Mouse (Mus musculus) layer of hippocampus, adult 2 months (tissue): ENCODE data around the gene Spindoc. TPM values are rescaled to one million over a fixed set of nuclear protein-coding genes. Genes with fewer than 3 reads are reported as not detected.
"Not testable (repeated sequence)": the region's sequence is repeated elsewhere in the genome, so short reads cannot be mapped to it uniquely, and the experiment has no call there.

Source experiments
- DNase-seq, 2 experiments: peaks; one replicate each; pipeline ENCODE4 v3.0.0; 2022; ENCODE audit warnings: low spot score in 2 of 2
- H3K27ac ChIP-seq: fragments of 200-600 bp; 2 replicates; pipeline ENCODE4 v1.8.1; 2022
- H3K4me3 ChIP-seq: fragments of 200-600 bp; 2 replicates; pipeline ENCODE4 v1.8.1; 2022; ENCODE audit warnings: mild to moderate bottlenecking
- CTCF ChIP-seq: fragments of 200-600 bp; conservative IDR thresholded peaks from 2 replicates; pipeline ENCODE4 v1.8.1; 2022; ENCODE audit warnings: antibody characterized with exemption, mild to moderate bottlenecking, moderate library complexity
- total RNA-seq, 2 experiments: library from RNA; stranded (reverse); gene quantifications; 2 replicates each; pipeline ENCODE4 v1.2.3; 2021

The Spindoc gene
- total RNA-seq, 2 experiments from 2014 or later, result 30.2 to 31.7 TPM

DNA sequence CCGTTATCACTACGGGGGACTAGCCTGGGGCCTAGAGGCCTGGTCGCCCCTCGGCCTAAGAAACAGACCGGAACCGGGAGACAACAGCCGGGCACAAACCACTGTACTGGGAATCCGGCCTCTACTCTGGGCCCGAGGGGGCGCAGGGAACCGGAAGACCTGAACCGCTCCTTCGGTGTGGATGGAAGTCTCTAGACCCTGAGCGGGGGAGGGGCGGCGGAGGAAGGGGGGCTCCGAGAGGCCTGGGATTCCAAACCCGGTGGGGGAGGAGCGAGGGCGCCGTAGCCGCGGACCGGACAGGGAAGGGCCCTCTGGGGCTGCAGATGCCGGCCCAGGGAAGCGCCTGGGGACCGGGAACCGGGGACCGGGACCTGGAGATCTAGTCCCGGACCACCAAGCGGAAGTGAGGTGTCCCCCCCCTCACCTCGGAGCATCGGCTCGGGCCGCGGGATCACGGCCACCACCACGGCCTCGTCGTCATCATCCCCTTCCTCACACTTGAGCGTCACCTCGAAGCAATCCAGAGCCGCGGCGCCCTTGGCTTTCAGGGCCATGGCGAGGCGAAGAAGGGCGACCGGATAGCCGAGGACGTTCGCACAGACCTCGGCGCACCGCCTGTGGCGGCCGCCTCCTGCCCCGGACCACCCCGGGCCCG is 419 bp downstream of the Spindoc start:
- no peak for TF ChIP-seq CTCF
- Histone ChIP-seq H3K27ac (peak overlapping the region; percentile 92), H3K4me3 (peak overlapping the region; percentile 96)
- peak; percentile 32 to 47 for DNase-seq

DNA sequence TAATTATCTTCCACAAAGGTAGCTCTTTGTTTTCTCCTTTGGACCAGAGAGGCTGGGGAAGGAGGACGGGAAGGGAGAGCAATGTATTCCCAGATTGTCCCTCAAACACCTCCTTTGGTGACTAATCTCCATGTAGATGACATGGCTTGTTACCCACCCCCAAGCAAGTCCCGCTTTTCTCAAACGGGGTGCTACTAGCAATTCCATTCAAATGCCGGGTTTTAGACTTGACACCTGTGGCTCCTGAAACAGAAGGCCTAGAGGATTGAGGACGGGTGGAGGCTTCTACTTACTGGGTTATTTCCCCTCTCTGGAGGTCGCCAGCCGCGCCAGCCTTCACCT is 917 bp downstream of the Spindoc start:
- peak in 1 of 2 experiments; percentile 5 for DNase-seq
- H3K27ac ChIP-seq, result peak overlapping the region; percentile 92
- peak overlapping the region; percentile 96 for H3K4me3 ChIP-seq
- no peak for TF ChIP-seq CTCF

DNA sequence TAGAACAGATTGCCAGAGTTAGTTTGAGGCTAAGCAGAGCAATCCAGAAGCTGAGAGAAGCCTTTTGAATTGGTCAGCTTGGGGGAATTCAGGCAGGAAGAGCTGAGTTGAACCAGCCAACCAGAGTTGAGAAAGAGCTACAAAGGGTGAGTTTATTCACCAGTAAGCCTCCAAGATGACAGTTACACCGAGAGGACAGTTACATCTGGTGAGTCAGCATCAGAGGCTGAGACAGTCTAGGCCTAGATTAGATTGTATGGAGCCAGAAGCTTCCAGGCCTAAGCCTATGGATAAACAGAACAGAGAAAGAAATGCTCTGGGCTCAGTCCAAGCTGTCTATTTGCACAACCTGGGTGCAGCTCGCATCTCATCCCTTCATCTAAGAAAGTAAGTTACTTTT is 5.2 kb downstream of the Spindoc start:
- H3K4me3 ChIP-seq, result no peak overlapping the region
- no peak overlapping the region for H3K27ac ChIP-seq
- DNase-seq, result no peak
- TF ChIP-seq CTCF, result no peak

DNA sequence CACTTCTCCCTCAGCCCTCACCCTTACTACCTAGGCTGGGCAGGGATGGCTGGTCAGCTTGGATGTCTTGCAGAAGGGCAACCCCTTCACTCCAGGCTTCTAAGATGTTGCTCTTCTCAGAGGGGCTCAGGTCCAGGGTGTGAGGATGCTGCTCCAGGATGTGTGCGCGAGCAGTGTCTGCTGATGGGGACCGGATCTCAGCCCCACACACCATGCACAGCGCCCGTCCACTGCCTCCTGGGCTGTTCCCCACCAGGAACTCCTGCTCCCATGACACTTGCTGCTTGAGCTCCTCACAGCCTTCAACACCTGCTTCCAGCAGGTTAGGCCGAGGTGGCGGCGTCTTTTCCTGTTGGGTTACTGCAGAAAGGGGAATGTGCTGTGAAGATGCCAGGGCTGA is 8.3 kb downstream of the Spindoc start:
- Histone ChIP-seq H3K27ac (no peak overlapping the region), H3K4me3 (no peak overlapping the region)
- no peak for TF ChIP-seq CTCF
- DNase-seq, result no peak

DNA sequence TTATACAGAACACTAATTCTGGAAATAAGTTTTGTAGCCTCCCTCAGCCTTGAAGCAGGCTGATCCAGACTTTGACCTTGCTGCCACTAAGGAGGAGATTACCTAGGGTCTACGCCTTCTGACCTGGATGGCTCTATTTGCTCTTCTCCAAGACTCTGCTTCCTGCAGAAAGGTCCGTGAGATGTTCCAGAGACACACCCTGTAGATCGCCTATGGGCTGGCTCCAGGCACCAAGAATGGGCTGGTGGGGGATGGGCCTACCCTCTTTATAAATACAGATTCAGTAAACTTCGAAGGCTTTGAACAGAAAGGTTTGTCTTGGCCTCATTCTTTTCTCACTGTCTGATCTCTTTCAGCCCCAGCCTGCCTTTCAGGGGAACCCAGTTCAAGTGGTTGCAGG is 13.3 kb downstream of the Spindoc start:
- DNase-seq, H3K27ac ChIP-seq: not testable (repeated sequence)

DNA sequence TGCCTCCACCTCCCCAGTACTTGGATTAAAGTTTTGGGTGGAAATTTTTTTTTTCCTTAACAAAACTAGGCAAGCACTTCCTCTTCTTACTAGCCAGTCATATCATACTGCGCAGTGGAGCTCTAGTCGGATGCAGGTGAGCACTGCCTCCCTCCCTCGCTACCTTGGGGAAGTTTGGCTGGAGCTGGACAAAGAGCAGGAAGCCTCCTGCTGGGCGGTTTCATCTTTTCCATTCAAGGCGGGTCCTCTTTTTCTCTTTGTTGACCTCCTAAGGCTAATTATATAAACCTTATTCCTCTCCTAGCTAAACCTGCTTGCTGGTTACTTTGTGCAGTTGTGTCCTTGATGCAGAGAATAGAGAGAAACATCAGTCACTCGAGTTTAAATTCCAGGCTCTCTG is 29.2 kb downstream of the Spindoc start:
- no peak for TF ChIP-seq CTCF
- Histone ChIP-seq H3K27ac (no peak overlapping the region), H3K4me3 (no peak overlapping the region)
- no peak for DNase-seq

More for the DNA sequence above, 13.3 kb downstream of the Spindoc start:
- H3K4me3 ChIP-seq, result not testable (repeated sequence)

DNA sequence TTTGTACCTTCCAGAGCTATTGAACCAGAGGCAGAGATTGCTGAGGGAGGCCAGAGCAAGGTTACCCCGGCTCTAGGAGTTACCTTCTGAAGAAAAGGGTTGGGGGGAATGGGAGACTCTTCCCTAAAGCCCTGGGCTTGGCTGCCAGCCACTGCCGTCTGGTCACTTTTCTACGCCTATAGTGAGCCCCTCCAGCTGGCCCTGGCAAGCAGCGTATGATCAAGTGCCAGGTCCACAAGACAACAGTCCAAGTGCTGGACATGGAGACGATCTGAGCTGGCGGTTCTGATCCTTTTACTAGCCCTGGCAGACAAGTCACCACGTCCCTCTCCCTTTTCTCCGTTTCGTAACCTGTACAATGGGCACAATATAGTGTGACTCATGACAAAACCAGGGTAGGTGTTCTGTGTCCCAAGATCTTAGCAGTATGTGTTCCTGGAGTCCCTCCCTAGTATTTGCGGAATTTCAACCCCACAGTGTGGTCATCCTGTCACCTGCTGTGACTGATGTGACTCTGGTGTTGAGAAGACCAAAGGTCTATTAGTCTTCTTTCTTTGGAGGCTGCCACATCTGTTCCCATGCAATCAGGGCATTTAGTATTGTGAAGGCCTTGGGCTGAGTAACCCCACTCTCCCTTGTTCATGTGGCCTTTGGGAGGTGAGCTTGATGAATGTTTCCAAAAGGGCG is 29.8 kb downstream of the Spindoc start:
- no peak for TF ChIP-seq CTCF
- Histone ChIP-seq H3K27ac (no peak overlapping the region), H3K4me3 (no peak overlapping the region)
- no peak for DNase-seq

DNA sequence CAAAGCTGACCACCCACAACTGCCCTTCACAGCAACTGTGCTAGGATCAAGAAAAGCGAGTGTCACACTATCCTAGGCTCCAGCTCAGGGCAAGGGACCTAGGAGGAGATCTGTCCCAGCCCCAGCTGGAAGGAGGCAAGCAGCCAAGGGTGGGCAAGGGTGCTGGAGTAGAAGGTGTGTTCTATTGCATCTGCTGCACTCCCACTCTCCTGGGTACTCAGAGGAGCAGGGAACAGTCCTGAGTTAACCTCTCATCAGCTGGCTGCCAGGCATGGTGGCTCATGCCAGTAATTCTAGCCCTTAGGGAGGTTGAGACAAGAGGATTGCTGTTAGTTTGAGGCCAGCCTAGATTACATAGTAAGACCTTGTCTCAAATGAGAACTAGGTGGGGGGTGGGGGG is 32.8 kb downstream of the Spindoc start:
- Histone ChIP-seq H3K4me3 (no peak overlapping the region), H3K27ac (no peak overlapping the region)
- no peak for DNase-seq
- no peak for TF ChIP-seq CTCF

DNA sequence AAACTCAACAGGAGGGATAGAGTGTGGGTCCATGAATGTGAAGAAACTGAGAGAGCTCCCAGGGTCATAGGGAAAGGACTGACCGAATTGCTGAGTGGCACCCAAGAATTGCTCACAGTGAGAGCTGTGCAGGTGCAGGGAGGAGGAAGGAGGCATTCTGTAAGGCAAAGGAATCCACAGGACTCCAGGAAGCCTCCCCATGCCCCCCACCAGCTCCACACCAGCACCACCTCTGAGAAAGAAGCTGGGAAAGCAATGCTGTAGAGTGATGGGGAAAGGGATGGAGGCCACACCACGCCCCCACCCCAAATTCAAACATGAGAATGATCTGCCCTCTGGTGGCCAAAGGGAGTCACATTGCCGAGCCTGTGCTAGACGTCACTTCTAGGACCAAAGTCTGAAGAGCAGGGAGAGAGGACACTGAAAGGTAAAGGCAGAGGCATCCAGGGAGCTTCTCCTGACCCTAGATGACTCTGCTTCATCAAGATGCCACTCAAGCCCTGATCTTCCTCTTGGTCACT is 37.5 kb downstream of the Spindoc start:
- H3K4me3 ChIP-seq, result no peak overlapping the region
- no peak overlapping the region for H3K27ac ChIP-seq
- peak; percentile 57 to 65 for DNase-seq
- peak; percentile 91 for TF ChIP-seq CTCF

DNA sequence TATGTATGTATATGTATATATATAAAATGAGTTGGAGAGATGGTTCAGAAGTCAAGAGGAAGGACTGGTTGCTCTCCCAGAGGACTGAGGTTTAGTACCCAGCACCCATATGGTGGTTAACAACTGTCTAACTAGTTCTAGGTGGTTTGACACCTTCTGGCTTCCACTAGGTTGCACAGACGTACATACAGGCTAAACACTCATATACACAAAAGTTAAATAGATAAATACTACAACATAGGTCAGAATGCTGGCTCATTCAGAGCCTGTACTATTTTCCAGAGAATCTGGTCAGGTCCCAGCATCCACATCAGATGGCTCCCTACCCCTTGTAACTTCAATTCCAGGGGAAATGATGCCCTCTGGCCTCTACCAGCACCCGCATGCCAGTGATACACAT is 40.1 kb downstream of the Spindoc start:
- H3K4me3 ChIP-seq, result no peak overlapping the region
- DNase-seq, result no peak
- no peak overlapping the region for H3K27ac ChIP-seq
- no peak for TF ChIP-seq CTCF

DNA sequence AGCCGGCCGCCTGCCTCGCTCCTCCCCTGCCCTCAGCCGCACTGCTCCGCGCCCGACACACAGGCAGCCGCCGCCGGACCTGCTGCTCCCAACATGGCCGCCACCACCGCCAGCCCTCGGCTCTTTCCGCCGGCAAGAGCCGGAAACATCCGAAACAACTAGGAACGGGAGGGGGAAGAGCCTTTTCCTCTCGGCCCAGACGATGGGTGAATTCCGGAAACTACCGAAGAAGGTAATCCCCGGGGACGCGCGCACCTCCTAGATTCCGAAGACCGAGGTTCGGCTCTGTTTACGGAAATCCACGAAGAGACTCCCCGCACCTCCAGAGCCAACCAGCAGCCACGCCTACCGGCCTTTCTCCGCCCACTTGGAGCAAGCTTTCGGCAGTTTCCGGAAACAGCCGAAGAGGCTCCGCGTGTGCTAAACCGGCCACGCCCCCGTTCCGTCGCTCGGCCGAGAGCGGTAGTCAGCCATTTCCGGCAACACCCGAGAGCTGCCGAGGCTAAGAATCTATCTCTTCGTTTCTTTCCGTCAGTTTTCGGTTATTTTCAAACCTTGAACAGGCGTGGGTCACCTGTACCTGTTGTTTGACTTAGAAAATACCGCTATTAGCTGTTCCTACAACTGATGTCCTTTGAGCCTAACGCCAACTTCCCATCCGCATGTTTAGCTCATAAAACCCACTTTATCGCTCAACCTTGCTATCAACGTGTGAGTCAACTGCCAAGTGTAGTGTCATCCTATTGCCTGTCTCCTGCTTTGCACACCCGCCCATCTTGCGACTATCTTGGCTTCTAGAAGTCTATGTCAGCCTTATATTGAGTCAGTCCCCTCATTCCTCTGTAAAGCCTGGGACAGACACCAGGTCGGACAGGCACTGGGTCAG is 41.0 kb downstream of the Spindoc start, which contains the start of gene Mark2:
Gene Mark2 (minus strand): TSS at position 349 of the 886 bp plus-strand sequence.
- H3K27ac ChIP-seq, result peak within 1 kb of the TSS; percentile 95
- peak; percentile 98 to 99 for DNase-seq
- TF ChIP-seq CTCF, result no peak
- peak within 1 kb of the TSS; percentile 74 for H3K4me3 ChIP-seq

DNA sequence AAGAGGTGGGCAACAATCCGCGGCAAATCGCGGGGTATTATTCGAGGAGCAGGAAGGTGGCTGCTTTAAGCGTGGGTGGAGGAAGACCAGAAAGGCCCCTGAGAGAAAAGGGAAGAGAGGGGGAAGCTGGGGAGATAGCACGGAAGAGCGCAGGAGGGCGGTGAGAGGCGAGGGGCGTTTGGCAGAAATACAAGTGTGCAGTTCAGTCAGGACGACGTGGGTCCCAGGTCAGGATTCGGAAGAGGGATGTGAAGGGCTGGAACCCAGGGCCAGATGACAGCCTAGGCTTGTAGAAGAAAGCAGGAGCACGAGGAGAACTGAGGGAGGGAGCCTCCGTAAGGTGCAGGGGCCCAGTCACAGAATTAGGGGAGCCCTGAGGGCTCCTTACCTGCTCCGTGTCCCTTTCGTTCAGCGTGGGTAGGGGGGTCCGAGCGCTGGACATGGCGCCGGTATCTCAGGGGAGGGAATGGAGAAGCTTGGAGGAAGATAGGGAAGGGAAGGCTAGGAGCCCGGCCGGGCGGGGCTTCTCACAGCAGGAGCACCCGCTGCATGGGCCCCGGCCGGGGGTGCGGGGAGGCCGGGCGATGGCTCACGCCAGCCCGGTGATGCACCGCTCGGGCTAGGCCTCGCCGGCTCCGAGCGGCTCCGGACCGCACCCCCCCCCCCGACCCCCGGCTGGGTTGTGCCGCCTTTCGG is 41.9 kb downstream of the Spindoc start:
- Histone ChIP-seq H3K4me3 (peak overlapping the region; percentile 74), H3K27ac (peak overlapping the region; percentile 95)
- peak in 1 of 2 experiments; percentile 28 for DNase-seq
- TF ChIP-seq CTCF, result no peak
